Mouse (Mus musculus): ENCODE data around the gene Whrn.

DNA sequence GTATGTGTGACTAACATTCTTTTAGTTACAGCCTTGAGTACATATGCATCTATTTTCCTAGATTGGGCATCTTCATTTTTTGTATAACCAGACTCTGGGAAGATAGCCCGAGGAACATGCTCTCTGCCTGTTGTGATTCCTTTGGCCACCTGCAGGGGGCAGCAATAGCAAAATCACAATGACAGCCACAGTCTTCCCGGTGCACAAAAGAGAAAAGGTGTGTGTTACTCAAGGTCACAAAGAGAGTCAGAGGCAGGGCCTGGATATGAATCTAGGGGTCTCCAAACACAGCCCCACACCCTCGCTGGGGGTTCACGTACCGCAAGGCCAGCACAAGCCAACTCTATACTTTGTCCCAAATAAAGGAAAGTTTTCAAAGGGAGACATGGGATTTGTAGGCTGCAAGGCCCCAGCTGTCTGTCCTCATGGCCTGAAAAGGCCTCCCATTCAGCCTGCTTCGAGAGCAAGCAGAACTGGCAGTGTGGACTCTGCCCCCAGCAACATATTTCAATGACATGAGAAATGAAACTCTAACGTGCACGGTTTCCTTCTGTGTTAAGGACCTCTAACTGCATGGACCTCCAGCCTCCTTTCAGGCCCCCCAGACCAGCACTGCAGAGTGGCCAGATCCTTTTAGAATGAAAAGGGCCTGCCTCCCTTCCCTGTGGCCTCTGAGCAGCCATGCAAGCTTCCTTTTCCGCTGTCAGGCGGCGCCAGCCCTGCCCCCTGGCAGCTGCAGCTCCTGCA lies 15.5 kb downstream of the Whrn start:
- TF ChIP-seq MYOD1 (IDR thresholded peaks at IDR 0.05; ENCODE audit: control insufficient read depth, insufficient read length, low read depth) (no peak), CTCF (IDR thresholded peaks at IDR 0.05; ENCODE audit: control insufficient read depth, insufficient read depth, insufficient read length) (peak; percentile 40), CEBPB (IDR thresholded peaks at IDR 0.05; ENCODE audit: low read depth) (no peak), USF1 (IDR thresholded peaks at IDR 0.05; ENCODE audit: low read depth) (no peak), MAX (IDR thresholded peaks at IDR 0.05) (no peak)
